Mouse (Mus musculus) liver, embryonic 16.5 days (tissue): ENCODE results near the gene Fam174b. TPM values are rescaled to one million over a fixed set of nuclear protein-coding genes. Genes with fewer than 3 reads are reported as not detected.

Source experiments
- ATAC-seq: fragments of 200-750 bp; cut with Nextera tagmentation; 2 replicates; pipeline ENCODE4 v1.8.0; 2017; ENCODE audit warnings: low read depth, mild to moderate bottlenecking, moderate number of reproducible peaks, moderate library complexity
- H3K27ac ChIP-seq: fragments of 300-500 bp; sonication (generic); 2 replicates; pipeline ENCODE4 v1.5.1; 2014; ENCODE audit warnings: mild to moderate bottlenecking, low read length
- H3K27me3 ChIP-seq: fragments of 300-500 bp; sonication (generic); 2 replicates; pipeline ENCODE4 v1.6.1; 2014; ENCODE audit warnings: low read depth, low read length, mixed read lengths; ENCODE audit not compliant: control insufficient read depth, insufficient read depth
- H3K36me3 ChIP-seq: fragments of 300-500 bp; sonication (generic); 2 replicates; pipeline ENCODE4 v1.6.1; 2014; ENCODE audit warnings: mild to moderate bottlenecking; ENCODE audit not compliant: control insufficient read depth, insufficient read depth
- H3K4me1 ChIP-seq: fragments of 300-500 bp; sonication (generic); 2 replicates; pipeline ENCODE4 v1.6.1; 2014; ENCODE audit warnings: low read depth, low read length, mixed read lengths; ENCODE audit not compliant: control insufficient read depth
- H3K4me2 ChIP-seq: fragments of 300-500 bp; sonication (generic); 2 replicates; pipeline ENCODE4 v1.6.1; 2014; ENCODE audit warnings: low read depth, low read length, mixed read lengths
- H3K4me3 ChIP-seq: fragments of 300-500 bp; sonication (generic); 2 replicates; pipeline ENCODE4 v1.5.1; 2014; ENCODE audit warnings: low read depth, mild to moderate bottlenecking, low read length
- H3K9ac ChIP-seq: fragments of 300-500 bp; sonication (generic); 2 replicates; pipeline ENCODE4 v1.6.1; 2014; ENCODE audit warnings: low read depth, low read length
- H3K9me3 ChIP-seq: fragments of 300-500 bp; sonication (generic); replicated peaks from 2 replicates; pipeline ENCODE4 v1.6.1; 2016; ENCODE audit warnings: low read length; ENCODE audit not compliant: control insufficient read depth
- WGBS: fragments of 180-500 bp; shearing (Covaris S2); extraction: QIAGEN DNeasy Blood & Tissue Kit; methylation state at CpG from one replicate; pipeline ENCODE4 v1.1.7; 2014; ENCODE audit not compliant: insufficient replicate concordance; 5-methylcytosine and 5-hydroxymethylcytosine counted together
- polyA plus RNA-seq: library from polyadenylated mRNA; unstranded; fragments of >200 nt; fragmentation: Nextera tagmentation; extraction: Ambion mirVana; gene quantifications from 2 replicates; pipeline ENCODE4 v1.2.1, GENCODE M21; 2015

Gene Fam174b
- polyA plus RNA-seq, 1 experiment from 2014 or later, result 3.4 TPM

DNA sequence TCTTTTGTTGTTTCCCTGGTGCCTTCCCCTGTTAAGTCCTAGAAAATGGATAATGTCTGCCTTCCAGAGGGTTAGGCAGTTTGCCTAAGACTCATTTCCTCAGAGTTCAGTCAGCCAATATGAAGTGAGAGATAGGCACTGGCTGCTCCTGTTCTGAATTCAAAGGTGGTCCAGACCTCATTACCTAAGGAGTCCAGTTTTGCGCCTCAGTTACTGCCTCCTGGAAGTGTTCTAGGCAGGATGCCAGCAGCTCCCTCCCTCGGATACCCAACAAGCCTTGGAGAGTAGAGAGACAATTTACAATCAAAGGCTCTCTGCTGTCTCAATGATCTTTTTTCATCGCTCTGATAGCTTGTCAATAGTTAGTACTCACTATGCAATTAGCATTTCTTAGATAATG is 19.1 kb upstream of the Fam174b start:
- no peaks in the 10 kb centered on the region for H3K9me3 ChIP-seq
- H3K36me3 ChIP-seq, result no peaks in the 10 kb centered on the region
- H3K4me1 ChIP-seq, result no peaks in the 10 kb centered on the region
- no peak for ATAC-seq
- no peak overlapping the region for H3K4me3 ChIP-seq
- H3K27ac ChIP-seq, result no peak overlapping the region
- no peak overlapping the region for H3K4me2 ChIP-seq
- no peaks in the 10 kb centered on the region for H3K27me3 ChIP-seq
- no peak overlapping the region for H3K9ac ChIP-seq
- WGBS, result 54% methylated on average over 3 of the region's 3 CpGs

DNA sequence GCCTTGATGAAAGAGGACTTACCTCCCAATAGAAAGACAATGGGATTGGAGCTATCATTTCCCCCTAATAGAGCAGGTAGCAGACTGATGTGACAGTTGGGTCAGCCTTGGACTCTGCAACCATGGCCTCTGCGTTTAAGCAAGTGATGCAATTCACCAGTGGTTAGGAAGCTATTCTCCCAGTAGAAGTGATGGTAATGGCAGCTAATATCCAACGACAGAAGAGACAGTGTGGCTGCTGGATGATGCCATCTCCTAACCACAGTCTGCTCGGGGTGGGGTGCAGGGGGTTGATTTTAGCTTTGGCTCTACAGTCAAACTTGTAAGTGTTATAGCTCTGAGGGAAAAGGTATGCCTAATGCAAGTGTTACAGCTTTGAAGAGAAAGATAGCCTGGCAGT is 18.3 kb upstream of the Fam174b start:
- no peaks in the 10 kb centered on the region for H3K4me1 ChIP-seq
- H3K9ac ChIP-seq, result no peak overlapping the region
- H3K36me3 ChIP-seq, result no peaks in the 10 kb centered on the region
- WGBS, result 36% methylated on average over 3 of the region's 3 CpGs
- no peaks in the 10 kb centered on the region for H3K27me3 ChIP-seq
- H3K27ac ChIP-seq, result no peak overlapping the region
- ATAC-seq, result no peak
- no peak overlapping the region for H3K4me2 ChIP-seq
- H3K4me3 ChIP-seq, result no peak overlapping the region
- H3K9me3 ChIP-seq, result no peaks in the 10 kb centered on the region

DNA sequence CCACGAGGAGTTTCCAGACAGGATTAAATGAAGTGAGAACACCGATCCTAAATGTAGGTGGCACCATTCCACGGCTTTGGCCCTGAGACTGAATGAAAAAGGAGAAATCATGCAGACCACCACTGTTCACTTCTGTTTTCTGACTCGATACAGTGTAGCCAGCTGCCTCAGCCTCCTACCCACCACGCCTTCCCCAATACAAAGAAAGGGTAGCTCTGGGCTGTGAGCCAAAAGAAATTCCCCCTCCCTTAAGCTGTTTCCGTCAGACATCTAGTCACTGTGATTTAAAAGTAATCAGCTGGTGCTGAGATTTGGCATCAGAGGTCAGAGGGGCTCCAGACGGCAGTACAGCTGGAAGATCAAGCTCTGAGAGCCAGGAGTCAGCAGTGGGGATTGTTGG is 10.2 kb upstream of the Fam174b start:
- Histone ChIP-seq H3K9me3 (no peaks in the 10 kb centered on the region), H3K4me2 (no peak overlapping the region), H3K4me1 (no peaks in the 10 kb centered on the region), H3K9ac (no peak overlapping the region), H3K36me3 (no peaks in the 10 kb centered on the region), H3K4me3 (no peak overlapping the region), H3K27ac (no peak overlapping the region), H3K27me3 (no peaks in the 10 kb centered on the region)
- ATAC-seq, result no peak
- WGBS, result 42% methylated on average over 7 of the region's 7 CpGs

DNA sequence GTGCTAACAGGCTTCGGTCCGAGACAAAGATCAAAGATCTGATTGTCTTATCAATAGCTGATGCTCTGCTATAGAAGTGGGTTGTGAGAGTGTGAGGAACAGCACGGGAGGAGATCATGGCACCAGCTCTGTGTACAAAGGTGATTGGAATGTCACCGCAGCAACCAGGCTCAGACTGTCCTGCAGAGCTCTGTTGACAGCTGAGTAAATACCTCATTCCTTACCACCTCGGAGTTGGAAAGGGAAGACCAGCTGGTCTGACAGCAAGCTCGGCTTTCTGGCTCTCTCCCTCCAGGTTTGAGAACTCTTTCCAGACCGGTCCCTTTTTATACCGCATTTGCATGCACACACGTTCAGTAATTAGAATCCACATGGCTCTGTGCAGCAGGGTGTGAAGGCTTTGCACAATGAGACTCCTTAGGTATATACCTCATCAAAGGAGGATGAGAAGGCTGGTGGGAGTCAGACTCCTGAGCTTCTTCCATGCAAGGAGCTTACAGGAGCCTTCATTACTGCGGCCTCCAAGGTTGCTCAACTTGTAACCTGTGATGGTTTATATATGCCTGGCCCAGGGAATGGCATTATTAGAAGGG is 9.6 kb upstream of the Fam174b start:
- no peak overlapping the region for H3K27ac ChIP-seq
- no peaks in the 10 kb centered on the region for H3K4me1 ChIP-seq
- ATAC-seq, result no peak
- no peaks in the 10 kb centered on the region for H3K9me3 ChIP-seq
- no peak overlapping the region for H3K4me2 ChIP-seq
- H3K4me3 ChIP-seq, result no peak overlapping the region
- 53% methylated on average over 10 of the region's 10 CpGs for WGBS
- H3K27me3 ChIP-seq, result no peaks in the 10 kb centered on the region
- no peaks in the 10 kb centered on the region for H3K36me3 ChIP-seq
- no peak overlapping the region for H3K9ac ChIP-seq

DNA sequence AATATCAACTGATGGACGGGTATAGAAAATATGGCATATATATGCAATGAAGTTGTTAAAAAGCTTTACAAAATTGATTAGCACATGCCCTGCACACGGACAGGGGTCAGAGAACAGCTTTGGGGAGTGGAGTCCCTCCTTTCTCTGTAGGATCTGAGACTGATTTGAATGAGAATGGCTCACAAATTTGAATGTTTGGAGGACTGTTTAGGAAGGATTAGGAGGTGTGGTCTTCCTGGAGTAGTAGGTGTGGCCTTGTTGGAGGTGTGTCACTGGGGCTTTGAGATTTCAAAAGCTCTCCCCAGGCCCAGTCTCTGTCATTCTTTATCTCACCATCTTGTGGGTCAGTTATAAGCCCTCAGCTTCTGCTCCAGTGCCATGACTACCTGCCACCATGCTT is 4.1 kb upstream of the Fam174b start:
- Histone ChIP-seq H3K4me1 (no peaks in the 10 kb centered on the region; the same call in 1 of the 2 replicates), H3K27me3 (peaks cover 28% of the 10 kb centered on the region), H3K9ac (no peak overlapping the region), H3K9me3 (no peaks in the 10 kb centered on the region), H3K36me3 (no peaks in the 10 kb centered on the region), H3K4me2 (no peak overlapping the region), H3K4me3 (no peak overlapping the region), H3K27ac (no peak overlapping the region)
- ATAC-seq, result no peak
- 52% methylated on average over 2 of the region's 2 CpGs for WGBS

DNA sequence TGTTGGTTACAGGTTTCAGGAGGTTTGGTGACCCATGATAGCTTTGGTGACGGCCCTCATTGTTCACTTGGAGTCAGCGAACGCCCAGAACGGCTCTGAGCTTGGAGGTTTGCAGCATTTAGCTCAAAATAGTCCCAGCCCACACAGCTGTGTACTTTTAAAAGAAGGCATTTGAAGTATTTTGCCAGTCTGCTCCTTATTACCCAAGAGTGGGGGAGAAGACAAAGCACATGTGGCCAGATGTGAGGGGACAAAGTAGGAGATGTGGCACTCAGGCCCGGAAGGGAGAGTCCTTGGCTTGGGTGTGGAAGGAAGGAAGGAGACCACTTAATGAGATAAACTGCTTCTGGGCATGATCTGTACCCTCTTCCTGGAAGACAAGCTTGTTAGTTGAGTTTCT is 1.3 kb downstream of the Fam174b start:
- WGBS, result 37% methylated on average over 5 of the region's 5 CpGs
- no peak overlapping the region for H3K9ac ChIP-seq
- 0 out of 2 replicates have a peak overlapping the region, but pooled peaks have one; percentile 64 for H3K4me2 ChIP-seq
- H3K4me3 ChIP-seq, result peak overlapping the region; percentile 50
- no peak overlapping the region for H3K27ac ChIP-seq
- ATAC-seq, result no peak
- no peaks in the 10 kb centered on the region for H3K36me3 ChIP-seq
- no peaks in the 10 kb centered on the region for H3K9me3 ChIP-seq
- no peaks in the 10 kb centered on the region; the same call in 1 of the 2 replicates for H3K4me1 ChIP-seq
- H3K27me3 ChIP-seq, result peaks cover 38% of the 10 kb centered on the region

DNA sequence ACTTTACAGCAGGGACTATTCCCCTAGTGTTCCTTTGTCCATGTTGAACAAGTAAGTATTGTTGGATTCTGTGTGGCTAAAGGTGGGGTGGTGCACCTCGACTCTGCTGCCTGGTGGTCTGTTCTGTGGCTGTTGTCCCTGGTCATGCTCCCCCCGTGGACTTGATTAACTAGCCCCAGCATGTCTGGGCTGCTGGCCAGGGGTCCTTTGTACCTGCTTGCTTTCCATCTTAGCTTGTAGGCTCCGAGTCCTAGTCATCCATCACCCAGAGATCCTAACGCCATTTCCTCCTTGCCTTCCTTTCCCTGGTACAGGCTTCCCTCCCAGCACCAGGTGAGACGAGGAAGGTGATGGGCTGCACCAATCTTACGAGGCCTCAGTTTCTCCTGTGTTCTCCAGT is 1.7 kb downstream of the Fam174b start:
- no peak overlapping the region for H3K27ac ChIP-seq
- no peaks in the 10 kb centered on the region for H3K9me3 ChIP-seq
- no peaks in the 10 kb centered on the region; the same call in 1 of the 2 replicates for H3K4me1 ChIP-seq
- H3K27me3 ChIP-seq, result peaks cover 38% of the 10 kb centered on the region
- no peaks in the 10 kb centered on the region for H3K36me3 ChIP-seq
- H3K4me2 ChIP-seq, result no peak overlapping the region
- no peak for ATAC-seq
- no peak overlapping the region for H3K4me3 ChIP-seq
- 62% methylated on average over 6 of the region's 6 CpGs for WGBS
- H3K9ac ChIP-seq, result no peak overlapping the region

DNA sequence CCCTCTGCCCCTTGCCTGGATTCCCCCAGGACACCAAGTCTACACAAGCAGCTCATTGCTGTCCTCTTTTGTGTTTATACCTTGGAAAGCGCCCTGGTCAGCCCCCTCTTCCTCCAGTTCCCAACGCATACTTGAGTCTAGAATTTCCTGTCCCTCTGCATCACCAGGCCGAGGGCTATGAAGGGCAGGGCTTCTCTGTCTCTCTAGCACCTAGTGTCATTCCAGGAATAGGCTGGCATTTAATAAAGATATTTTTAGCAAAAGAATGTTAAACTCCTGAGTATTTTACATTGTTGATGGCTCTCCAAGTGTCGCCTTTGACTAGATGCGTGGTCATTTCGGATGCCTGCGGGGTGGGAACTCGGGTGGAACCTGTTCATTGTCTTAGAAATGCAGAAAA is 3.0 kb downstream of the Fam174b start:
- no peaks in the 10 kb centered on the region; the same call in 1 of the 2 replicates for H3K4me1 ChIP-seq
- ATAC-seq, result no peak
- H3K4me3 ChIP-seq, result no peak overlapping the region
- no peak overlapping the region for H3K4me2 ChIP-seq
- no peaks in the 10 kb centered on the region for H3K9me3 ChIP-seq
- 58% methylated on average over 8 of the region's 8 CpGs for WGBS
- peaks cover 38% of the 10 kb centered on the region for H3K27me3 ChIP-seq
- no peaks in the 10 kb centered on the region for H3K36me3 ChIP-seq
- no peak overlapping the region for H3K9ac ChIP-seq
- no peak overlapping the region for H3K27ac ChIP-seq

DNA sequence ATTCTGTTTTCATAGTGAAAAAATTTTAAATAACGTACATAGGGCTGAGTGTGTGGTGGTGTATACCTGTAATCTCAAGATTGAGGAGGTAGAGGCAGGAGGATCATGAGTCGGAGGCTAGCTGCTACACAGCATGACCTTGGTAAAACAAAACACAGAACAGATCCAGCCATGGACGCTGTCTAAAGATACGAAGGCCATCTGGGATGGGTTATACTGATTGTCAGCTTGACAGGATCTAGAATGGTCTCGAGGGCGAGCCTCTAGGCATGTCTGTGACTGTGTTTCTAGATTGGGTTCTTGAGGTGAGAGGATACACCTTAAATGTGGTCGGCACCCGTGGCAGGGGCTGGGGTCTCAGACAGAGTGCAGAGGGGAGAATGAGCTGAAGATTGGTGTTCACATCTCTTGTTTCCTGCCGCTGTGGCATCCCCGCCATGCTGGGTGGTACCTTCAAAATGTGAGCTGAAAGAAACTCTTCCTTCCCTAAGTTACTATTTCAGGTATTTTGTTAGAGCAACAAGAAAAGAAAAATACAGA is 3.8 kb downstream of the Fam174b start:
- H3K27ac ChIP-seq, result no peak overlapping the region
- no peak overlapping the region for H3K9ac ChIP-seq
- no peak overlapping the region for H3K4me3 ChIP-seq
- no peak overlapping the region for H3K4me2 ChIP-seq
- H3K27me3 ChIP-seq, result peaks cover 32% of the 10 kb centered on the region
- ATAC-seq, result no peak
- no peaks in the 10 kb centered on the region for H3K36me3 ChIP-seq
- no peaks in the 10 kb centered on the region for H3K9me3 ChIP-seq
- H3K4me1 ChIP-seq, result no peaks in the 10 kb centered on the region; the same call in 1 of the 2 replicates
- 62% methylated on average over 10 of the region's 10 CpGs for WGBS
